Mouse (Mus musculus): ENCODE results near the gene Gria2. TPM values are rescaled to one million over a fixed set of nuclear protein-coding genes. Genes with fewer than 3 reads are reported as not detected.

Gene Gria2
- total and polyA plus RNA-seq, 3 experiments: not detected

GRCm38 (mm10) chr3:80758363-80758762, 44.3 kb downstream of the Gria2 start:
- Histone ChIP-seq H3K9me3 (replicated peaks; ENCODE audit: insufficient read depth, low read length) (no peaks in the 10 kb centered on the region), H3K79me2 (ENCODE audit: control insufficient read depth, insufficient read depth, low read length, poor library complexity) (no peaks in the 10 kb centered on the region), H3K4me1 (ENCODE audit: control insufficient read depth in 1 of 2, insufficient read depth in 2 of 2, low read length in 2 of 2) (no peaks in the 10 kb centered on the region), H3K27ac (ENCODE audit: control insufficient read depth, low read depth, low read length) (no peak overlapping the region), H3K4me3 (ENCODE audit: control insufficient read depth in 1 of 2, insufficient read depth in 1 of 2, low read depth in 2 of 2, low read length in 2 of 2) (no peak overlapping the region), H3K36me3 (ENCODE audit: control insufficient read depth in 1 of 2, insufficient read depth in 2 of 2, low read length in 2 of 2) (no peaks in the 10 kb centered on the region), H3K9ac (ENCODE audit: control insufficient read depth, low read depth, low read length, poor library complexity, severe bottlenecking) (no peak overlapping the region), H3K27me3 (ENCODE audit: control insufficient read depth in 1 of 2, insufficient read depth in 2 of 2, low read length in 2 of 2) (no peaks in the 10 kb centered on the region)
- TF ChIP-seq ZKSCAN1 (IDR thresholded peaks at IDR 0.05; ENCODE audit: low read depth, low read length) (no peak), ETS1 (IDR thresholded peaks at IDR 0.05; ENCODE audit: low read depth, low read length) (no peak), SIN3A (IDR thresholded peaks at IDR 0.05; ENCODE audit: low read length) (no peak), CHD1 (IDR thresholded peaks at IDR 0.05; ENCODE audit: low read depth, low read length) (no peak), KAT2A (conservative IDR thresholded peaks at IDR 0.05; ENCODE audit: low read depth, low read length) (no peak), GATA1 (IDR thresholded peaks at IDR 0.05; ENCODE audit: low read depth, low read length) (no peak), RCOR1 (IDR thresholded peaks at IDR 0.05; ENCODE audit: low read depth, low read length) (no peak), POLR2A (IDR thresholded peaks at IDR 0.05; ENCODE audit: control insufficient read depth in 1 of 2, insufficient read depth in 1 of 2, low read depth in 1 of 2, low read length in 2 of 2, poor library complexity in 1 of 2) (no peak), USF2 (IDR thresholded peaks at IDR 0.05; ENCODE audit: borderline replicate concordance in 1 of 2, insufficient read depth in 1 of 2, low read depth in 1 of 2, low read length in 2 of 2) (no peak), POLR2AphosphoS2 (IDR thresholded peaks at IDR 0.05; ENCODE audit: low read length) (no peak), E2F4 (IDR thresholded peaks at IDR 0.05; ENCODE audit: borderline replicate concordance, low read depth, low read length) (no peak), CHD2 (IDR thresholded peaks at IDR 0.05; ENCODE audit: low read length) (no peak), TBP (IDR thresholded peaks at IDR 0.05; ENCODE audit: low read depth, low read length) (no peak), HCFC1 (IDR thresholded peaks at IDR 0.05; ENCODE audit: low read depth, low read length) (no peak)
- no peak for DNase-seq (ENCODE audit: low read depth, low spot score)

GRCm38 (mm10) chr3:80750786-80751185, 51.8 kb downstream of the Gria2 start:
- no peaks in the 10 kb centered on the region for H3K79me2 ChIP-seq (ENCODE audit: control insufficient read depth, insufficient read depth, low read length, poor library complexity)

More at GRCm38 (mm10) chr3:80750786-80751185, 51.8 kb downstream of the Gria2 start:
- Histone ChIP-seq H3K9ac (ENCODE audit: control insufficient read depth, low read depth, low read length, poor library complexity, severe bottlenecking) (no peak overlapping the region), H3K27me3 (ENCODE audit: control insufficient read depth in 1 of 2, insufficient read depth in 2 of 2, low read length in 2 of 2) (no peaks in the 10 kb centered on the region), H3K27ac (ENCODE audit: control insufficient read depth, low read depth, low read length) (no peak overlapping the region), H3K4me3 (ENCODE audit: control insufficient read depth in 1 of 2, insufficient read depth in 1 of 2, low read depth in 2 of 2, low read length in 2 of 2) (no peak overlapping the region), H3K4me1 (ENCODE audit: control insufficient read depth in 1 of 2, insufficient read depth in 2 of 2, low read length in 2 of 2) (no peaks in the 10 kb centered on the region), H3K36me3 (ENCODE audit: control insufficient read depth in 1 of 2, insufficient read depth in 2 of 2, low read length in 2 of 2) (no peaks in the 10 kb centered on the region), H3K9me3 (replicated peaks; ENCODE audit: insufficient read depth, low read length) (no peaks in the 10 kb centered on the region)
- no peak for DNase-seq (ENCODE audit: low read depth, low spot score)
- TF ChIP-seq EP300 (IDR thresholded peaks at IDR 0.05; ENCODE audit: low read depth in 1 of 2, low read length in 2 of 2) (no peak), ETS1 (IDR thresholded peaks at IDR 0.05; ENCODE audit: low read depth, low read length) (no peak), TCF12 (IDR thresholded peaks at IDR 0.05; ENCODE audit: low read depth, low read length) (no peak), NELFE (IDR thresholded peaks at IDR 0.05; ENCODE audit: low read depth, low read length) (no peak), SIN3A (IDR thresholded peaks at IDR 0.05; ENCODE audit: low read length) (no peak), MAFK (IDR thresholded peaks at IDR 0.05; ENCODE audit: borderline replicate concordance, low read depth, low read length) (no peak), CHD1 (IDR thresholded peaks at IDR 0.05; ENCODE audit: low read depth, low read length) (no peak), ZNF384 (IDR thresholded peaks at IDR 0.05; ENCODE audit: low read depth, low read length) (no peak), ELF1 (IDR thresholded peaks at IDR 0.05; ENCODE audit: low read depth, low read length) (no peak)

All from MEL (cell line).